Mouse (Mus musculus) liver, embryonic 14.5 days (tissue): ENCODE measurements around the gene Map4k3. TPM values are rescaled to one million over a fixed set of nuclear protein-coding genes. Genes with fewer than 3 reads are reported as not detected.
"Not testable (repeated sequence)": the region's sequence is repeated elsewhere in the genome, so short reads cannot be mapped to it uniquely, and the experiment has no call there.

Experiments used
- ATAC-seq: fragments of 200-750 bp; cut with Nextera tagmentation; 2 replicates; pipeline ENCODE4 v1.8.0; 2017; ENCODE audit warnings: moderate number of reproducible peaks, mild to moderate bottlenecking, moderate library complexity; ENCODE audit not compliant: insufficient read depth
- DNase-seq, 3 experiments: peaks; one replicate each; pipeline ENCODE4 v3.0.0-alpha.2; 2012 to 2013; ENCODE audit warnings: low read depth in 3 of 3, low spot score in 3 of 3
- H3K27ac ChIP-seq: fragments of 300-500 bp; sonication (generic); 2 replicates; pipeline ENCODE4 v1.5.1; 2014; ENCODE audit warnings: moderate library complexity, mild to moderate bottlenecking, control low read depth, inconsistent platforms
- H3K27me3 ChIP-seq: fragments of 300-500 bp; sonication (generic); 2 replicates; pipeline ENCODE4 v1.6.1; 2014; ENCODE audit warnings: mild to moderate bottlenecking, low read length, moderate library complexity; ENCODE audit not compliant: control insufficient read depth, insufficient read depth
- H3K36me3 ChIP-seq: fragments of 300-500 bp; sonication (generic); replicated peaks from 2 replicates; pipeline ENCODE4 v1.6.1; 2014; ENCODE audit warnings: low read depth; ENCODE audit not compliant: control insufficient read depth, insufficient read depth
- H3K4me1 ChIP-seq, 2 experiments: fragments of 200-500 bp in 1 of 2; fragments of 300-500 bp in 1 of 2; sonication (generic) in 1 of 2; replicated peaks; 2 replicates each; pipeline ENCODE4 v1.6.1; 2012 to 2014; ENCODE audit warnings: antibody characterized with exemption in 1 of 2, inconsistent platforms in 1 of 2, low read length in 1 of 2; ENCODE audit not compliant: control insufficient read depth in 2 of 2, insufficient read depth in 2 of 2
- H3K4me2 ChIP-seq: fragments of 300-500 bp; sonication (generic); 2 replicates; pipeline ENCODE4 v1.6.1; 2014; ENCODE audit warnings: low read depth, mild to moderate bottlenecking, control low read depth, moderate library complexity
- H3K4me3 ChIP-seq, 2 experiments: fragments of 200-500 bp in 1 of 2; fragments of 300-500 bp in 1 of 2; sonication (generic) in 1 of 2; 2 replicates each; pipeline ENCODE4 v1.5.1; 2012 to 2014; ENCODE audit warnings: low read depth in 2 of 2, low read length in 2 of 2, mild to moderate bottlenecking in 2 of 2, control low read depth in 1 of 2, inconsistent platforms in 1 of 2, moderate library complexity in 1 of 2; ENCODE audit not compliant: insufficient read depth in 1 of 2
- H3K9ac ChIP-seq: fragments of 300-500 bp; sonication (generic); replicated peaks from 2 replicates; pipeline ENCODE4 v1.6.1; 2014; ENCODE audit warnings: mild to moderate bottlenecking, control low read depth, moderate library complexity
- H3K9me3 ChIP-seq: fragments of 300-500 bp; sonication (generic); 2 replicates; pipeline ENCODE4 v1.6.1; 2016; ENCODE audit warnings: low read length, mixed read lengths; ENCODE audit not compliant: control insufficient read depth
- CTCF ChIP-seq: IDR thresholded peaks from 2 replicates; pipeline ENCODE4 v1.5.1; 2016; ENCODE audit warnings: antibody characterized with exemption, low read depth, control low read depth
- EP300 ChIP-seq: IDR thresholded peaks from 2 replicates; pipeline ENCODE4 v1.6.1; 2016; ENCODE audit warnings: antibody characterized with exemption, low read depth
- WGBS: fragments of 180-500 bp; shearing (Covaris S2); extraction: QIAGEN DNeasy Blood & Tissue Kit; methylation state at CpG from one replicate; pipeline ENCODE4 v1.1.7; 2014; ENCODE audit not compliant: insufficient replicate concordance; 5-methylcytosine and 5-hydroxymethylcytosine counted together
- polyA plus RNA-seq, 2 experiments: library from polyadenylated mRNA; depleted of rRNA in 1 of 2; stranded (reverse) in 1 of 2; unstranded in 1 of 2; fragments of >200 nt; fragmentation: Nextera tagmentation in 1 of 2; extraction: Ambion mirVana in 1 of 2; gene quantifications; 2 replicates each; pipeline versions ENCODE4 v1.2.1 to v1.2.3; 2012 to 2014

Gene Map4k3
- polyA plus RNA-seq, 2 experiments, result 4.0 to 4.3 TPM

GRCm38 (mm10) chr17:80543646-80544045 lies 184.6 kb downstream of the Map4k3 start:
- Histone ChIP-seq H3K9ac (no peak overlapping the region), H3K27ac (no peak overlapping the region), H3K27me3 (no peaks in the 10 kb centered on the region), H3K4me3 (no peak overlapping the region), H3K4me2 (no peak overlapping the region), H3K9me3 (no peaks in the 10 kb centered on the region), H3K4me1 (no peaks in the 10 kb centered on the region), H3K36me3 (no peaks in the 10 kb centered on the region)
- 76% methylated on average over 20 of the region's 20 CpGs for WGBS
- no peak for TF ChIP-seq EP300
- DNase-seq, result no peak
- ATAC-seq, result no peak

DNA sequence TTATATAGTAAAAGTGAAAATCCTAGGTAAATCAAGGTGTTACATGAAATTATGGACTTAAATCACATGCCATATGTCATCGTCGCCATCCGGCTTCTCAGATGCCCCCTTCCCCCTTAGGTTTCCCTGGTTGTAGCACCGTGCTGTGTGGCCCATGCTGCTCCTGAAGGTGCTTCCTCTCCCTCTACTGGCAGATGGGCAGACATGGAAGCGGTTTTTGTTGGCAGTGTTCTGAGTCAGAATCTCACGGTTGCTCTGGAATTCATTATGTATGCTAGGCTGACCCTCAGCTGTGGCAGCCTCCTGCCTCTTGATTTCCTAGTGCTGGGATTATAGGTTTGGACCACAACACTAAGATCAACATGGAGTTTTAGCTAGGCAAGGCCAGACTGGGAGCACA lies 191.1 kb downstream of the Map4k3 start:
- no peaks in the 10 kb centered on the region for H3K36me3 ChIP-seq
- no peak overlapping the region for H3K9ac ChIP-seq
- ATAC-seq (no peak), DNase-seq (no peak)
- no peak overlapping the region for H3K4me2 ChIP-seq
- 55% methylated on average over 6 of the region's 6 CpGs for WGBS
- no peak overlapping the region for H3K27ac ChIP-seq
- no peaks in the 10 kb centered on the region for H3K9me3 ChIP-seq
- H3K4me1 ChIP-seq, result no peaks in the 10 kb centered on the region
- no peak overlapping the region for H3K4me3 ChIP-seq
- peak; percentile 30; the same call in 1 of the 2 replicates for TF ChIP-seq CTCF
- no peak for TF ChIP-seq EP300
- H3K27me3 ChIP-seq, result no peaks in the 10 kb centered on the region

GRCm38 (mm10) chr17:80535633-80536032 lies 192.7 kb downstream of the Map4k3 start:
- H3K27me3 ChIP-seq, result no peaks in the 10 kb centered on the region
- 61% methylated on average over 6 of the region's 6 CpGs for WGBS
- no peak overlapping the region for H3K27ac ChIP-seq
- DNase-seq (no peak), ATAC-seq (no peak)
- H3K9me3 ChIP-seq, result no peaks in the 10 kb centered on the region
- no peak overlapping the region for H3K9ac ChIP-seq
- H3K36me3 ChIP-seq, result no peaks in the 10 kb centered on the region
- H3K4me2 ChIP-seq, result no peak overlapping the region
- TF ChIP-seq CTCF (no peak), EP300 (no peak)
- H3K4me1 ChIP-seq, result no peaks in the 10 kb centered on the region; a peak in 1 of 4 replicates
- H3K4me3 ChIP-seq, result no peak overlapping the region

GRCm38 (mm10) chr17:80531351-80531750 lies 196.9 kb downstream of the Map4k3 start:
- H3K36me3 ChIP-seq, H3K4me2 ChIP-seq, H3K27me3 ChIP-seq, H3K4me1 ChIP-seq, H3K27ac ChIP-seq, H3K9me3 ChIP-seq, H3K4me3 ChIP-seq, H3K9ac ChIP-seq, DNase-seq, ATAC-seq: not testable (repeated sequence)
- WGBS, result 33% methylated on average over 2 of the region's 2 CpGs

Other genes with a start within 250 kb of the Map4k3 start
- 1.1 and 1.7 TPM in 2 replicates for gene Sos1, start 248.0 kb downstream of the Map4k3 start, polyA plus RNA-seq (2012; rRNA removed)
- gene Sos1, start 248.0 kb downstream of the Map4k3 start, polyA plus RNA-seq (2014; fragmentation: Nextera tagmentation; extraction: Ambion mirVana), result 1.3 and 1.8 TPM in 2 replicates
- gene Cdkl4, start 150.7 kb downstream of the Map4k3 start, polyA plus RNA-seq (2012; rRNA removed), result 0.11 and 0.13 TPM in 2 replicates
- 0.09 TPM in 1 of 2 replicates, not detected in the other for gene Cdkl4, start 150.7 kb downstream of the Map4k3 start, polyA plus RNA-seq (2014; fragmentation: Nextera tagmentation; extraction: Ambion mirVana)
- 0.08 and 0.10 TPM in 2 replicates for gene Tmem178, start 216.1 kb upstream of the Map4k3 start, polyA plus RNA-seq (2012; rRNA removed)
- 0.11 TPM in 1 of 2 replicates, not detected in the other for gene Tmem178, start 216.1 kb upstream of the Map4k3 start, polyA plus RNA-seq (2014; fragmentation: Nextera tagmentation; extraction: Ambion mirVana)